Mouse (Mus musculus): ENCODE data around the gene Ackr4. TPM values are rescaled to one million over a fixed set of nuclear protein-coding genes. Genes with fewer than 3 reads are reported as not detected.

The Ackr4 gene
- total RNA-seq, 2 experiments from 2014 or later = 0.21 TPM

DNA sequence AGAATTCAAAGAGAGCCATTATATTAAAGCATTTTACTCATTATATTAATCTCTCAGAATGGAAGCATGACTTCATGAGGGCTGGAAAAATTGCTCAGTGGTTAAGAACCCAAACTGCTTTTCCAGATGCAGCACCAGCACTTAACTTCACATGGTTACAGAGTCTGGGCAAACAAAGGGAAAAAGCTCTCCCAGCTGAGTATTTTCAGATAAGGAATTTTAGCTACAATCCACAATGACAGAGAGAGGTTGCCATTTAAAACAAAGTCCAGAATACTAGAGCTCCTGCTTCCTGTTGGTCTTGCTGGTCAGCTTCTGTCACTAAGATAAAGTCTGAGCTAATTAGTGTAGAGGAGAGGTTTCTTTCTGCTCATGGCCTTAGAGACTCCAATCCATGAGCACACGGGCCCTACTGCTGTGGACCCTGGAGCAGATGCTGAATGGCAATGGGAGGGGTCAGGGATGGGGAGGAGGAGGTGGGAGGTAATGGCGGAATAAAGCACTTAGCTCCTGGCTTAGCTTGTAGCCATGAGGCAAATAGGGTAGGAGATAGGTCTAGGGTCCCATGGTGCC lies 18.1 kb downstream of the Ackr4 start:
- intact Hi-C loops (cut with DNase I) = no loop called here
- no peak for DNase-seq (ENCODE audit: low spot score in 2 of 2)

DNA sequence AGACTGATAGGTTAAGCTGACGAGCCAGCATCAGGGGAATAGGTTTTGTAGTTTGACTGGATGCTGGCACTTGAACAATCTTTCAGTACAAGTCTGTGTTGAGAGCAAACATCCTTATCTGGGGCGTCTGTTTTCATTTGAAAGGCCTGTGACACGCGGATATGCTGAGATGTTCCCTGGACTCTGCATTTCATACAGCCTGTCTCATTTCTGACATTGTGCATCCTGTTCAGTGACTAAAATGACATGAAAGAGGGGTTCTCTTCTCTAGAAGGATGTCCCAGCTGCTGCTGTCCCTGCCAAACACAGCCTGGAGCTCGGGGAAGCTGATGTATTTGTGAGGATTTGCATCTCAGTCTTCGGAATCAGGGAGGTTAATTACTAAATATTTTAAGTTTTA lies 19.3 kb downstream of the Ackr4 start:
- intact Hi-C loops (cut with DNase I) = no loop called here
- no peak for DNase-seq (ENCODE audit: low spot score in 2 of 2)

DNA sequence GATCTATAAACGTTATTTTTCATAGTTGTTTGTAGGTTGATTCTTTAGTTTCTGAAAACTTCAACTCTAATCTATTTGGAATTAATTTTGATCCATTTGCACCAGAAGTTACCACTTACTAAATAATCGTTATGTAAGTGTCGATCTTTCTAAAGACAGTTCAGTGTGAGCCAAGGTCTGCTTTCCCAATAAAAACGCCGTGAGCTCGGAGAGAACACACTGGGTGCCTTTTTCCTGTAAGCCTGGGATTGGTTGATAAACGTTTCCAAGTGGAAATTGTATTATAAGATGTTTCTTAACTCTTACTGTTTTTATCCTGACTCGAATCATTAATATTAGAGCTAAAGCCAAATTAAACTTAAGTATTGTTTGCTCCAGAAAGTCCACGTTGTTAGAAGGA lies 19.8 kb downstream of the Ackr4 start:
- DNase-seq (ENCODE audit: low spot score in 2 of 2) = no peak
- intact Hi-C loops (cut with DNase I) = no loop called here

DNA sequence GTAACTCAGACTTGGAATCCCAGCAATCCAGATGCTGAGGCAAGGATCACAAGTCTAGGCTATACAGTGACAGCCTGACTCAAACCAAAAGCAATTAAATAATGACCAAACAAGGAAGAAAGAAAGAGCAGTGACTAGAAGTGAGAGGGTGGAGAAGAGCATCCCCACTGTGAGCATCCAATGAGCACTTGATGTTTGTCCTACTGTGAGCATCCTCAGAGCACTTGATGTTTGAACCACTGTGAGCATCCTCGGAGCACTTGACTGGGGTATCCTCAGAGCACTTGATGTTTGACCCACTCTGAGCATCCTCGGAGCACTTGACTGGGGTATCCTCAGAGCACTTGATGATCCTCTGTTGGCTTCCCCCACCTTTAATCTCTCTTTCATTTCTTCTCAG lies 21.7 kb downstream of the Ackr4 start:
- DNase-seq (ENCODE audit: low spot score in 2 of 2) = no peak

DNA sequence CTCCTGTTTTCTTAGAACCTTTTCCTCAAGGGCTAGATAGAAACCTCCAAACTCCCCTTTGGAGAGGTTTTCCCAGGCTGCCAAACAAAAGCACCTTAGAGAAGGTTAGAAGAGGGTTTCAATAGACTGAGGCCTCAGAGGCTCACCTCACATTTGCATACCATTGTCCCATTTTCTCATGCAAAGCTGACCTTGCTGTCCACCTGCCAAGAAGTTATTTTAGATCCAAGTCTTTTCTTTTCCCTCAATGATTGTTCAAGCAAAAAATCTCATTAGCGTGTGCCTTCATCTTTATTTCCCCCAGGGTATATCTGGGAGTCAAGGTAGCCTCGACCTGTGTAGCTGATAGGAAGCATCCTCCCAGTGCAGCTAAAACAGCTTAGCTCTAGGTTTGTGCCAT lies 23.8 kb downstream of the Ackr4 start:
- DNase-seq (ENCODE audit: low spot score in 2 of 2) = no peak
- intact Hi-C loops (cut with DNase I) = no loop called here

More for the DNA sequence above, 21.7 kb downstream of the Ackr4 start:
- intact Hi-C loops (cut with DNase I) = no loop called here

DNA sequence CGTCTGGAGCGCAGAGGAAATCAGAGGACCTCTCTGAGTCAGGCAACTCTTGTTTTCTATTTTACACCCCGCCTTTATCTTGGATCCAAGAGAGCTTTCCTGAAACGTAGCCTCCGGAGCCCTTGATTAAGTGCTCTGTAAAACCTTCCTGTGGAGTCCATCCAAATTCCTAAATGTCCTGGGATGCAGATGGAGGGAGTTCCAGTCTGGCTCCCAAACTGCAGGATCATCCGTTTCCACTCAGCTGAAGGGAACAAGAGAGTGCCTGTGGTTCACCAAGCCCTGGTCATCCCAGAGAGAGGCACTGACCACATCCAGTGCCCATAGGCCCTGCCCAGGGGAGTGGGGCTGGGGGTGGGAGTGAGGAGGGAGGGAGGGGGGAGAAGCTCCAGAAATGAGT lies 24.4 kb downstream of the Ackr4 start:
- no peak for DNase-seq (ENCODE audit: low spot score in 2 of 2)
- intact Hi-C loops (cut with DNase I) = no loop called here

DNA sequence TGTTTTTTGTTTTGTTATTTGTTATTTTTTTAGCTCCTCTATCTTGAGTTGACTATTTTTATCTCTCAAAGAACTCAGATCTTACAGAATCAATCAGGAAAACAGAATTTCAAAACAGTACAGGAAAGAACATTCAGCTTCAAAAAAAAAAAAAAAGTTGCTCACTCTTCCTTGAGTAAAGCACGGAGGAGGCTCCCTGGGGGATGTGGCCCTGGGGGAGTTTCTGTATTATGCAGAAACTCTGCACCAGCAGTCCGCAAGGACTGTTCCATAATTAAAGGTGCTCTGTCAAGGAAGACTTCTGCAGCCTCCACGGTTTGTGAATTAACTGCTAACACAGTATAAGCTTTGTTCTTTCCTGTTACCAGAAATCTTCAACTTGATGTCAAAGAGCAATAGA lies 25.3 kb downstream of the Ackr4 start:
- intact Hi-C loops (cut with DNase I) = no loop called here
- peak in 1 of 2 experiments; percentile 44 for DNase-seq (ENCODE audit: low spot score in 2 of 2)

DNA sequence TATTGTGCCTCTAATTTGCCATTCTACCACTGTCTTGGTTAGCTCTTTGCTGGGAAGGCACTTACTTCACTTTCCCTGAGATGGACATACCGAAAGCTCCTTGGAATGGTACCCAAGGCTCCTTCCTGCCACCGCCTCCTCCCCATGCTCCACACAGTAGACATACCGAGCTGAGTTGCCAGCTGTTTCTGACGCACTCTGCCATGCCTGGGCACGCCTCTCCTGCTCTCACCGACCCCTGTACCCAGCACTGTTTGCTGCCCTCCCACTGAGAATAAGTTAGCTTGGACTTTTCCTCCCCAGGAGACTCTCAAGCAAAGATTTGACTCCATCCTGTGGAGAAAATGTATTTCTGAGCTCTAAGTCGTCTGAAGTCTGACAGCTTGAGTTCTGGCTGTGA lies 25.9 kb downstream of the Ackr4 start:
- DNase-seq (ENCODE audit: low spot score in 2 of 2) = no peak
- intact Hi-C loops (cut with DNase I) = no loop called here

DNA sequence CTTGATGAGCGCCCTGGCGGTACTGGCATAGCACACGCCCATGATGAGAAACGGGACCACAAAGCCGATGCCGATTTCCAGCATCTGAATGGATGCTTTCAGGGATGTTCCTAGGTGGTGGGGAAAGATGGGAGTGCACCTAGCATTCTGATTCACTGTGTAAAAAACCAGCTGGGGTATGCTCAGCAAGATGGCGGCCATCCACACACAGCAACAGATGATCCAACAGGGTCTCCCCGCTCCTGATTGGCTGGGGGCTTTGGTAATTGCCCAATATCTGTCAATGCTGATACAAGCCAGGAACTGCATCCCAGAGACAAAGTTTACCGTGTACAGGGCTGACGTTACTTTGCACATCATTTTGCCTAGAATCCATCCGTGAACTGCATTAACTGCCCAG lies 27.7 kb downstream of the Ackr4 start:
- no peak for DNase-seq (ENCODE audit: low spot score in 2 of 2)
- intact Hi-C loops (cut with DNase I) = no loop called here

DNA sequence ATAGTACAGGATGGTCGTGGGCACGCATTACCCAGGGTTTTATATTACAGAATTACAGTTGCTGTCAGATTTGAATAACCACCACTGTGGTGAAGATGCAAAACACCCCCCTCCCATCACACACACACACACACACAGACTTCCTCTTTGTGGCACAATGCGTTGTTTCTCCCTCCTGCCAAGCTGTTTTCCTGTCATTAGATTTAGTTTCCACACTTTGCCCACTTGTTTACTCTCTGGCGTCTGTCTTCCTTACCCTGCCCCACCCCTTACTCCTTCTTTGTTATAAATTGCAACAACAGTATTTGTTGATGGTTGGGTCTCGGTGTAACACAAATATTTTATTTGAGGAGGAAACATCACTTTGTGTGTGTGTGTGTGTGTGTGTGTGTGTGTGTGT lies 28.5 kb downstream of the Ackr4 start:
- DNase-seq (ENCODE audit: low spot score in 2 of 2) = no peak
- intact Hi-C loops (cut with DNase I) = no loop called here

DNA sequence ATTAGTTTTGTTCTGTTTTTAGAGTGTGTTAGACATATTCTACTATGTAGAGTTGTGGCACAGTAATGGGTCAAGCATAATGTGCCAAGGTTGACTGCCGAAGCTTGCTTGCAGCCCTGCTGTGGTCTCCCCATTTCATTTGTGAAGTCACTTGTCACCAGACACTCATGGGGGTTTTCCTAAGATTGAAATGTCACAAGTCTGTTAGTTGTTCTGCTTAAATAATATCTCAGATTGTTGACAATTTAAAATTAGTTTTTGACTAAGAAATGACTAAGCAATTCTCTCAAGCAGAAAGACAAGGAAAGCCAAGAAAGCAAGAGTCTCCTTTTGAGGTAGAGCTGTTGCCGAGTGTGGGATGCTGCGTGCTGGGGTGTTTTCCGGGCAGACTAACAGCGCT lies 33.8 kb downstream of the Ackr4 start:
- DNase-seq (ENCODE audit: low spot score in 2 of 2) = no peak
- intact Hi-C loops (cut with DNase I) = no loop called here

DNA sequence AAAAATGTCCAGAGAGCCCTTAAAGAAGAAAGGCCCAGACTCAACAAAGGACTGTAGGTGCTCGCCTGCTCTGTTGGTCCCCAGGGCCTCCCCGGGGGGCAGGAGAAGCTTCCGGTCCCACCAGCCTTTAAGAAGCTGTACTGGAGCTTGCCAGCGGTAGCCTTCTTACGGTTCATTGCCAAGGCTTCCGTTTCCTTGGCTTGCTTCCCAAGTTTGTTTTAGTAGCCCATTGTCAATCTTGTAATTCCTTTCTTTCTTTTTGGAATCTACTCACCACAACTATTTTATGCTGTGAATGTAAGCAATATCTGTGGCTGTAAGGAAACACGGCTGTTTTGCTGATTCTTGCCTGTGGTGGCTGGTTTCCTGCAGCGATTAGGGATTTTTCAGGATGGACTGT lies 38.2 kb downstream of the Ackr4 start:
- intact Hi-C loops (cut with DNase I) = no loop called here
- no peak for DNase-seq (ENCODE audit: low spot score in 2 of 2)

DNA sequence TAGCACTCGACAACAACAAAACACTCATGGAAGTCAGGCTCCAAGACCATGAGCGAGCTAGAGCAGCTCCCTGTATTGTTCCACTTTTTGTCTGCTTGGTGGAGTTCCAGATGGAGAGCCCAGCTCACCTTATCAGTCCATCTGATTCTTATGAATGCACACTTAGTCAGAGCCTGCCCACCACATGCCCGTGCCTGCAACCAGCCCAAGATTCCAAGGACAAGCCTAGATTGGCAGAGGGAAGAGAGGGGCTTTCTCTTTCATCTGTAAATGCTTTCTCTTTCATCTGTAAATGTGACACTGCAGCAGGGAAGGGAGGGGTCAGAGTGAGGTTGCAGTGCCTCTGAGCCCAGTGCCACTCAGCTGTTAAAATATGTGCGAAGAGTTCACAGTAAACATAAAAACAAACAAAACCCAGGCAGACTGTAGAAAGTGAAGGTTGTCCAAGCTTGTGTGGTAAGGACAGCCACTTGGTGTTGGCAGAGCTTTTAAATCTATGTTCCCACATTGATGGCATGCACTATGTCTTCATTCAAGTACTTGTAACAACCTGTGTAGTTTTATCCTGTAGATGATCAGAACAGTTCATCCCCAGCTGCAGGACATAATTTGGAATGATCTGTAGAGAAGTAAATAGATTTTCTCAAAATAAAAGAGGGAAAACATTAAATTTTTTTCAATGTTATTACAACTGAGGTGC lies 40.9 kb downstream of the Ackr4 start:
- intact Hi-C loops (cut with DNase I) = no loop called here

DNA sequence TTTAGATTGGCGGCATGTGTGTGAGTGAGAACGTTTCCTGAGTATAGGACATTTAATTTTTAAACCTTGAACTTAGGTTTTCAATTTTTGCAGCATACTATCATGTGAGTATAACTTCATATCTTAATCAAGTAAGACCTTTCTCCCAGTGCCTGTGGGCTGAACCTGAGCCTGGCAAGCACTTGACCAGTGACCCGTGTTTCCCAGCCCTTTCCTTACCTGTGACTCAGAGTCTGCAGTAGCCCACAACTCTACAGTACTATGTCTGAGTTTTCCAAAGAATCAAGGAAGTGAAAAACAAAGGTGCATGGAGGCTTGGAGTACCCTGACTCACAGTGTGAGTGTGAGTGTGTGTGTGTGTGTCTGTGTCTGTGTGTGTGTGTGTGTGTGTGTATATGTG lies 46.7 kb downstream of the Ackr4 start:
- no peak for DNase-seq (ENCODE audit: low spot score in 2 of 2)
- intact Hi-C loops (cut with DNase I) = no loop called here

More for the DNA sequence above, 40.9 kb downstream of the Ackr4 start:
- no peak for DNase-seq (ENCODE audit: low spot score in 2 of 2)

DNA sequence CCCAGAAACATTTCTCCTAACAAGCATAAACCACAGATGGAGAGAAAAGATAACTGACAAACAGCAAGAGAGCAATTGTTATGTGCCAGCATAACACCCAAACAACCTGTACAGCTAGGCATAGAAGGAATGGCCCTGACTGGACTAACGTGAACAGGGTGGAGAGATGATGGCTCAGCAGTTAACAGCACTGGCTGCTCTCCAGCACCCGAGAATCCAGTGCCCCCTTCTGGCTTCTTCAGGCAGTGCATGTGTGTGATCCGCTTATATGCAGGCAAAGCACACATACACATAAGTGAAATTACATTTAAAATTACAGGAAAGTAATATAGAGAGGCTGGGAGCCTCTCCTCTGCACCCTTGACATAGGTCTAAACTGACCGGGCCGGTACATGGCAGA lies 47.4 kb downstream of the Ackr4 start:
- peak; percentile 20 to 30 for DNase-seq (ENCODE audit: low spot score in 2 of 2)
- intact Hi-C loops (cut with DNase I) = loop anchor here (10.0 kb wide), 2 partner anchors 105 to 225 kb away; no protein-coding TSS in a partner anchor

DNA sequence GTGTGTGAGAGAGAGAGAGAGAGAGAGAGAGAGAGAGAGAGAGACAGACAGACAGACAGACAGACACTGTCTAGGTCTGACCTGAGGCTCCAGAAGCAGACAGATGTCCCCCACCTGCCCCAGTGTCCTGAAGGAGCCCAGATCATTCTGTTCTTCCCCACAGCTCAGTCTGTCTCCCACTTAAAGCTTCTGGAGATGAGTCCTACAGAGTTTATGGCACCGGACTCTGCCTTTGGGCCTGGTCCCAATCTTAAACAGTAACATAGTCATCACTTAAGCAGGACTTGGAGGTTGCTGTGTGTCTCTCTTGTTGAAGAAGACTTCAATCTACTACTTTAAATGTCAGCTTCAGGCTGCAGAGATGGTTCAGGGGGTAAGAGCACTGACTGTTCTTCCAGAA lies 48.0 kb downstream of the Ackr4 start:
- intact Hi-C loops (cut with DNase I) = loop anchor here (10.0 kb wide), 2 partner anchors 106 to 226 kb away; no protein-coding TSS in a partner anchor
- no peak for DNase-seq (ENCODE audit: low spot score in 2 of 2)

DNA sequence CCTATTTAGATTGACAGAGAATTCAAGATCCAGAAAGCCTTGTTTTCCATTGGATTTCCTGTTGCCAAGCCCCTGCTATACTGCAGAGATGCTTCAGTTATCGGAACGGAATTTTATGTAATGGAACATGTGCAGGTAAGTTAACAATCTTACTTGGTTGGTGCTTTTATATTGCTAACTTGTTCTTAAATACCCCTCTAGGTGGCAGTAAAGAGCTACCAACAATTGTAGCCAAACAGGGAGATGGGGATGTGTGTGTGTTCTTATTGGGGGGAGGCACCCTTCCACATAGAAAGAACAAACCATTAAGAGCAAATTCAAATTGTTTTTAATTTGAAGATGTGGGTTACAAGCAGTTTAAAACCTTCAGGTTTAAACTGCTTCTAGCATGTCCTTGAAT lies 50.9 kb downstream of the Ackr4 start:
- intact Hi-C loops (cut with DNase I) = loop anchor here (10.0 kb wide), 2 partner anchors 109 to 229 kb away; no protein-coding TSS in a partner anchor
- no peak for DNase-seq (ENCODE audit: low spot score in 2 of 2)

DNA sequence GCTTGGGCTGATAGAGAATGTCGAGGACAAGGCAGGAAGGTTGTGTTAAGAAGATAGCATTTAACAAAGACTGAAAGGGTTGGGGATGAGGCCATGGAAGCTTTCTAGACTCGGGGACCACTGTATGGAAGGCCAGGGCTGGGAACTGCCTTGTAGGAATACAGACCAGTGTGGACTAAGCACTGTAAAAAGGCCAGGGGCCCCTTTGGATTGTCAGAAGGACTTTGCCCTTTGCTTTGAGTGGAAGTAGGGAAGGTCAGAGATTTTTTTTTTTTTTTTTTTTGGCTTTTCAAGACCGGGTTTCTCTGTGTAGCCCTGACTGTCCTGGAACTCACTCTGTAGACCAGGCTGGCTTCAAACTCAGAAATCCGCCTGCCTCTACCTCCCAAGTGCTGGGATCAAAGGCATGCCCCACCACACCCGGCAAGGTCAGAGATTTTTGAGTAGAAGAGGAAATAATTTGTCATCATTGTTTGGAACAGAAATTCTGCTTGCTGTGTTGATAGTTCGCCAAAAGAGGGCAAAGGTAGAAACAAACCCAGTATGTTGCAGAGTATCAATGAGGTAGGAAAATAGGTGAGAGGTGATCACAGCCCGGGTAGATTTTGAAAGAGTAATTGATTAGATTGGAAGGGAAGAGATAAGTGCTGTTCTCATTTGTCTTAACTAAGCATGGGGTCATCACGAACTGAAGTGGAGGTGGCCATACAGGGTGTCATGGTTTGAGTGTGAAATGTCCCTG lies 55.7 kb downstream of the Ackr4 start:
- intact Hi-C loops (cut with DNase I) = loop anchor here (10.0 kb wide), 2 partner anchors 114 to 234 kb away; no protein-coding TSS in a partner anchor
- no peak for DNase-seq (ENCODE audit: low spot score in 2 of 2)

DNA sequence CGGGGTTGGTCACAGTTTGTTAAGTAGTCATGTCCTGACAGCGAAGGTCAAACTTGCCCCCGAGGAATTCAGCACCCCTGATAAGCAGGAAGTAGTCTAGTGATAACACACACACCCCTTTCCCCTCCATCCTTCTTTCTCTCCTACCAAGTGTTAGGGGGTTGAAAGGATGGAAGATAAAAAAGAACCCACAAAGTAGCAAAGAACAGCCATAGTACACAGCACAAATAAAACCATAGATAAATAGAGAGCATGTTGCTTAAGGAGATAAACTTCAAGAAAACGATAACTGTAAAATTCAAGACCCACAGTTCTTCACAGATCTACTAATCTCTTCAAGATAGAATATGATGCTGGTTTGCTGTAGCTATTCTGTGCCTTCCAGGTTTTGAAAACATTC lies 56.5 kb downstream of the Ackr4 start:
- no peak for DNase-seq (ENCODE audit: low spot score in 2 of 2)
- intact Hi-C loops (cut with DNase I) = loop anchor here (10.0 kb wide), 2 partner anchors 115 to 235 kb away; no protein-coding TSS in a partner anchor

DNA sequence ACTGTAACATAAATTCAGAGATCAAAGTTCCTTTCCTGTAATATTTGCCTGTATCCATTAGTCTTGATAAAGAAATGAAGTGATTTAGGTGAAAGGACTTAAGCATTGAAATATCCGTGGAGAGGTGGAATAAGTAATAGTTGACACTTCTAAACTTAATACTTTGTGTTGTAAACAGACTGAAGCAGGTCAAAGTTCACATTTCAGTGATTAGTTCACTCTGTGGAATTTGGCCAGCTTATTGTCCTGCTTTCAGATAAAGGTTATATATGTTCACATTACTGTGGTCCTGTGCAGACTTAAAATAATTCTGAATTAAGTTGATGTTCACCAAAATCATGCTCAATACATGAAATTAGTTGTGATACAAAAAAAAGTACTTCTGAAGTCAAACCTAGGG lies 62.2 kb downstream of the Ackr4 start:
- intact Hi-C loops (cut with DNase I) = no loop called here
- no peak for DNase-seq (ENCODE audit: low spot score in 2 of 2)

Data from left cerebral cortex, postnatal 25 days (tissue).